Mouse (Mus musculus) cerebellum, adult 8-10 months (tissue): Measurements from ENCODE around the gene Zfp648.

Experiments
- DNase-seq: peaks from one replicate; pipeline ENCODE4 v3.0.0; 2022

Gene Zfp648

GRCm38 (mm10) chr1:154220566-154220965, 19.6 kb downstream of the Zfp648 start:
- no peak for DNase-seq

- DNase-seq: no peak
Measured at GRCm38 (mm10) chr1:154223807-154224207, 22.8 kb downstream of the Zfp648 start.

GRCm38 (mm10) chr1:154232594-154232993, 31.6 kb downstream of the Zfp648 start:
- no peak for DNase-seq

GRCm38 (mm10) chr1:154233033-154233432, 32.0 kb downstream of the Zfp648 start:
- DNase-seq: no peak

GRCm38 (mm10) chr1:154234814-154235213, 33.8 kb downstream of the Zfp648 start:
- no peak for DNase-seq

GRCm38 (mm10) chr1:154238876-154239275, 37.9 kb downstream of the Zfp648 start:
- no peak for DNase-seq

- DNase-seq: no peak
Measured at GRCm38 (mm10) chr1:154251186-154251585, 50.2 kb downstream of the Zfp648 start.

GRCm38 (mm10) chr1:154252739-154253138, 51.8 kb downstream of the Zfp648 start:
- DNase-seq: no peak
